ENCODE assay signal across 17 mouse cellular contexts in genomic region chr19:46776391-46776790, GRCm38 (mm10).
"Had no signal": no experiment of that assay in that cellular context is flagged by ENCODE, and none has a peak within 500 bp of the region (broad histone marks: within the 10 kb centered on the region; RNA-seq: fewer than 3 reads in every experiment).

No protein-coding gene starts in this region.

- H3K4me3 ChIP-seq: midbrain, embryonic 10.5 days; midbrain, embryonic 12.5 days; myocyte; neural tube, embryonic 13.5 days; neural tube, embryonic 15.5 days had no signal

- H3K27ac ChIP-seq: midbrain, embryonic 10.5 days; midbrain, embryonic 12.5 days; neural tube, embryonic 13.5 days; neural tube, embryonic 15.5 days had no signal

- DNase-seq: lung, adult 18-20 months; lung, embryonic 14.5 days; lung, postnatal 10 days; lung, postnatal 4 days; midbrain, embryonic 14.5 days; right cerebral cortex, adult 18-20 months; right cerebral cortex, postnatal 25 days; right cerebral cortex, postnatal 4 days; spleen, adult 18-20 months; thymus, adult 18-20 months; thymus, postnatal 14 days; thymus, postnatal 36 days had no signal
